In the genomic region with DNA sequence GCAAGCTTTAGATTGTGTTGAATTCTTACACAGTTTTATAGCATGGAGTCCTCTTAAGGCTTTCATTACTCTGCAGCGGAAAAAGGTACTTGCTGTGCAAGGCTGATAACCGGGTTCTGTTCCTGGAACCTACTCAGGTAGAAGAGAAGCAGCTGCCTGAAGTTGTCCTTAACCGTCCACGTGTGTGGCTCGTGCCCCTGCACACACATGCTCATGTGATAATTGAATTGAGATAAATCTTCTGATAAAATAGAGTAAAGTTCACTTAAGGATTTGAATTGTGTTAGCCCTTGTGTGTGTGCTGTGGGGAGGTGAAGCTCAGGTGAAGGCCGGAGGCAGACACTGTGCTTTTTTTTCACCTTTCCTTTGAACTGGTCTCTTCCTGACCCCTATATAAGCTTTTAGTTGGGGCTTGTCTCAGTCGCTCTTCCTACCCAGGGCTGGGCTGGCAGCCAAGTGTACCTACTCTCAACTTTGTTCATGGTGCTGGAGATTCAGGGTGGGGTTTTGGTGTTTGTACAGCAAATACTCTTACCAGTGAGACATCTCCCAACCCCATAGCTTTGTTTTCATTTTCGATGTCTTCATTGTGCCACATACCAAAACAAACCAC, we compare ENCODE assay signal across 18 mouse cellular contexts.
DNase-seq lines count a peak whose midpoint lies in the region; ATAC-seq and TF ChIP-seq lines count a peak whose summit lies in the region.
"Had no signal": no experiment of that assay in that cellular context is flagged by ENCODE, and none has a peak within 500 bp of the region (broad histone marks: within the 10 kb centered on the region; RNA-seq: fewer than 3 reads in every experiment).

No protein-coding gene starts in this region.

- TF ChIP-seq POLR2A in small intestine, adult 2 months (IDR thresholded peaks at IDR 0.05; ENCODE audit: low read depth, low read length): no peak

- no peak overlapping the region for H3K9ac ChIP-seq in embryonic facial prominence, embryonic 15.5 days
- H3K9ac ChIP-seq in liver, embryonic 15.5 days: no peak overlapping the region

- intact Hi-C loops in heart, postnatal 25 days (cut with DNase I): no loop called here
- intact Hi-C loops in left cerebral cortex, postnatal 10 days (cut with DNase I): no loop called here

- H3K4me1 ChIP-seq in embryonic facial prominence, embryonic 15.5 days: peaks cover 15% of the 10 kb centered on the region
- H3K4me1 ChIP-seq in liver, embryonic 15.5 days (replicated peaks): no peaks in the 10 kb centered on the region
- peaks cover 9% of the 10 kb centered on the region; the same call in 1 of the 2 replicates for H3K4me1 ChIP-seq in small intestine, adult 2 months (ENCODE audit: control insufficient read depth, insufficient read depth, insufficient read length, low read length)
- H3K4me1 ChIP-seq: limb, embryonic 10.5 days had no signal

- WGBS in embryonic facial prominence, embryonic 15.5 days: 73% methylated on average over 8 of the region's 8 CpGs
- 67% methylated on average over 8 of the region's 8 CpGs for WGBS in liver, embryonic 15.5 days (ENCODE audit: insufficient replicate concordance)
- WGBS in small intestine, adult 2 months: 30% methylated on average over 8 of the region's 8 CpGs

- 0 out of 2 replicates have a peak overlapping the region, but pooled peaks have one; percentile 9 for H3K27ac ChIP-seq in embryonic facial prominence, embryonic 15.5 days (replicated peaks)
- H3K27ac ChIP-seq in liver, embryonic 15.5 days (replicated peaks): 0 out of 2 replicates have a peak overlapping the region, but pooled peaks have one; percentile 19
- H3K27ac ChIP-seq in small intestine, adult 2 months (ENCODE audit: insufficient read depth, low read depth, low read length): peak overlapping the region; percentile 85
- H3K27ac ChIP-seq: limb, embryonic 10.5 days had no signal

- H3K4me3 ChIP-seq in embryonic facial prominence, embryonic 15.5 days (replicated peaks): no peak overlapping the region
- no peak overlapping the region for H3K4me3 ChIP-seq in liver, embryonic 15.5 days (replicated peaks)
- no peak overlapping the region for H3K4me3 ChIP-seq in small intestine, adult 2 months (ENCODE audit: low read depth, low read length)
- H3K4me3 ChIP-seq: limb, embryonic 10.5 days had no signal

- no peak overlapping the region for H3K4me2 ChIP-seq in embryonic facial prominence, embryonic 15.5 days (replicated peaks)
- H3K4me2 ChIP-seq in liver, embryonic 15.5 days: no peak overlapping the region
- H3K4me2 ChIP-seq: heart, embryonic 11.5 days had no signal

- TF ChIP-seq CTCF in small intestine, adult 2 months (IDR thresholded peaks at IDR 0.05; ENCODE audit: extremely low read depth, insufficient read length, insufficient replicate concordance, low read depth, low read length): no peak

- H3K27me3 ChIP-seq in embryonic facial prominence, embryonic 15.5 days: no peaks in the 10 kb centered on the region
- no peaks in the 10 kb centered on the region for H3K27me3 ChIP-seq in liver, embryonic 15.5 days
- no peaks in the 10 kb centered on the region for H3K27me3 ChIP-seq in small intestine, adult 2 months (ENCODE audit: control insufficient read depth, insufficient read depth, low read length)

- no peak for ATAC-seq in embryonic facial prominence, embryonic 15.5 days (ENCODE audit: insufficient number of reproducible peaks, low FRiP score, low TSS enrichment, low read depth)
- ATAC-seq in liver, embryonic 15.5 days (ENCODE audit: insufficient read depth): peak; percentile 68
- ATAC-seq: forebrain, embryonic 16.5 days; midbrain, embryonic 16.5 days had no signal

- DNase-seq in heart, adult 11 months: peak; percentile 86
- DNase-seq in heart, postnatal 25 days (ENCODE audit: low spot score): no peak
- DNase-seq in left cerebral cortex, postnatal 10 days (ENCODE audit: extremely low spot score in 1 of 2, low spot score in 2 of 2): no peak
- no peak for DNase-seq in spleen, postnatal 4 days (ENCODE audit: low spot score in 2 of 2)
- DNase-seq in MN1 (ENCODE audit: low spot score): no peak
- DNase-seq: cerebellum, adult 8-10 months; gastrocnemius, postnatal 14 days; kidney, postnatal 10 days; layer of hippocampus, postnatal 36 days; retina, postnatal 1 day; thymus, adult 2 months had no signal

- H3K36me3 ChIP-seq in embryonic facial prominence, embryonic 15.5 days: peaks cover 15% of the 10 kb centered on the region; the same call in 1 of the 2 replicates
- H3K36me3 ChIP-seq in liver, embryonic 15.5 days (replicated peaks): peaks cover 37% of the 10 kb centered on the region
- peaks cover 8% of the 10 kb centered on the region for H3K36me3 ChIP-seq in small intestine, adult 2 months (ENCODE audit: control insufficient read depth, insufficient read depth, low read length)

- no peaks in the 10 kb centered on the region for H3K9me3 ChIP-seq in embryonic facial prominence, embryonic 15.5 days (replicated peaks)
- no peaks in the 10 kb centered on the region for H3K9me3 ChIP-seq in liver, embryonic 15.5 days (replicated peaks)
- H3K9me3 ChIP-seq: limb, embryonic 10.5 days had no signal

Comparison
In these comparisons a context has a peak if more than half of its experiments do, and no peak if none do; other contexts are left out.
1. H3K27ac ChIP-seq: peak in every context shown above with its lines; median percentile 85 in small intestine, adult 2 months; 19 in liver, embryonic 15.5 days; 9 in embryonic facial prominence, embryonic 15.5 days.